Mouse (Mus musculus): ENCODE measurements around the gene Enc1.

The Enc1 gene

GRCm38 (mm10) chr13:97227795-97228194 is 13.1 kb upstream of the Enc1 start:
- no peak for DNase-seq (ENCODE audit: inconsistent ontology term)

- DNase-seq (ENCODE audit: inconsistent ontology term): no peak
These were observed 10.8 kb upstream of the Enc1 start for GRCm38 (mm10) chr13:97230101-97230500.

GRCm38 (mm10) chr13:97233092-97233491 is 7.8 kb upstream of the Enc1 start:
- DNase-seq (ENCODE audit: inconsistent ontology term): no peak

- peak; percentile 69 for DNase-seq (ENCODE audit: inconsistent ontology term)
These were observed 6.0 kb upstream of the Enc1 start for GRCm38 (mm10) chr13:97234785-97235417.

- DNase-seq (ENCODE audit: inconsistent ontology term): no peak
These were observed 5.0 kb upstream of the Enc1 start for GRCm38 (mm10) chr13:97235911-97236310.

- peak; percentile 36 for DNase-seq (ENCODE audit: inconsistent ontology term)
These were observed 3.2 kb upstream of the Enc1 start for GRCm38 (mm10) chr13:97237700-97238099.

- DNase-seq (ENCODE audit: inconsistent ontology term): no peak
These were observed 2.5 kb upstream of the Enc1 start for GRCm38 (mm10) chr13:97238181-97238981.

- DNase-seq (ENCODE audit: inconsistent ontology term): peak; percentile 71
These were observed 1.3 kb upstream of the Enc1 start for GRCm38 (mm10) chr13:97239343-97240180.

GRCm38 (mm10) chr13:97240279-97240964 is 483 bp upstream of the Enc1 start:
- peak; percentile 81 for DNase-seq (ENCODE audit: inconsistent ontology term)

GRCm38 (mm10) chr13:97241787-97242280 is 929 bp downstream of the Enc1 start:
- no peak for DNase-seq (ENCODE audit: inconsistent ontology term)

GRCm38 (mm10) chr13:97242716-97243115 is 1.8 kb downstream of the Enc1 start:
- DNase-seq (ENCODE audit: inconsistent ontology term): no peak

- DNase-seq (ENCODE audit: inconsistent ontology term): no peak
These were observed 3.2 kb downstream of the Enc1 start for GRCm38 (mm10) chr13:97243962-97244711.

GRCm38 (mm10) chr13:97244712-97245105 is 3.8 kb downstream of the Enc1 start:
- no peak for DNase-seq (ENCODE audit: inconsistent ontology term)

GRCm38 (mm10) chr13:97245157-97245556 is 4.3 kb downstream of the Enc1 start:
- DNase-seq (ENCODE audit: inconsistent ontology term): no peak

- no peak for DNase-seq (ENCODE audit: inconsistent ontology term)
These were observed 5.3 kb downstream of the Enc1 start for GRCm38 (mm10) chr13:97246217-97246616.

- no peak for DNase-seq (ENCODE audit: inconsistent ontology term)
These were observed 6.8 kb downstream of the Enc1 start for GRCm38 (mm10) chr13:97247754-97248153.

- DNase-seq (ENCODE audit: inconsistent ontology term): peak; percentile 60
These were observed 8.2 kb downstream of the Enc1 start for GRCm38 (mm10) chr13:97249051-97249461.

- DNase-seq (ENCODE audit: inconsistent ontology term): peak; percentile 88
These were observed 8.7 kb downstream of the Enc1 start for GRCm38 (mm10) chr13:97249507-97250078.

- no peak for DNase-seq (ENCODE audit: inconsistent ontology term)
These were observed 9.2 kb downstream of the Enc1 start for GRCm38 (mm10) chr13:97250148-97250547.

All from Muller cell, postnatal 12 days (primary cell).